Mouse (Mus musculus): Measurements from ENCODE around the gene Gxylt2.
A peak's percentile ranks its signal among the peaks of the same experiment; 100 is the strongest.

The Gxylt2 gene

DNA sequence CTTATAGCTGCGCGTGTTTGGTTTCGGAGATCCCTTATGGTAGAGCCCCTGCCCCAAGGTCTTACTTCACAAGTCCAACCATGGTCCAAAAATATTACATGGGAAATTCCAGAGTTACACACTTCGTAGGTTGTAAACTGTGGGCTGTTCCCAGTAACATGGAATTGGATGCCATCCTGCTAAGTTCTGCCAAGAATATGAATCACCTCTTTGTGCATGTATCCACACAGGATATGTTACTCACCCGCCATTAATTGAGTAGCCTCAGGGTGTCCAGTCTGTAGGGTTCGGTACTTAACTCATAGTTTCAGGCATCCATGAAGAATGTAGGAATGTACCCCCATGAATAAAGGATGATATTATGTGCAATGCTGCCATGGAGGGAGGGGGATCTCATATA lies 94.8 kb downstream of the Gxylt2 start:
- DNase-seq (ENCODE audit: low read depth, low spot score) = no peak

DNA sequence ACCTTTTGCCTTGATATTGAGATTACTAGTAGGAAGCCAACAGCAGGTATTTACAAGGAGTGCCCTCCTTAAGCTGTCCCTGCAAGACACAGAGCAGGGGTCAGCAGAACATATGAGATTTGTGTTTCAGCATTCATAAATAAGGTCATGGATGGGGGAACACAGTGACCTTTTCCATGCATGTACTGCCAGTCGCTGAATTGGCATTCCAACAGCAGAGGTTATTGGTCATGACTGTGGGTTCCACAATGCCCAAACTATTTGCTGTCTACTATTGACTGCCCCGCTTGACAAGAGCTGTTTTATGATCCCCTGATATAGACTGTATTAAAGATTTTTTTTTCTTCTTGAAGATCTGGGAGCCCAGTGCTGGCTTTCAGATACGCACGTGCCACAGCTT lies 95.2 kb downstream of the Gxylt2 start:
- no peak for DNase-seq (ENCODE audit: low read depth, low spot score)

DNA sequence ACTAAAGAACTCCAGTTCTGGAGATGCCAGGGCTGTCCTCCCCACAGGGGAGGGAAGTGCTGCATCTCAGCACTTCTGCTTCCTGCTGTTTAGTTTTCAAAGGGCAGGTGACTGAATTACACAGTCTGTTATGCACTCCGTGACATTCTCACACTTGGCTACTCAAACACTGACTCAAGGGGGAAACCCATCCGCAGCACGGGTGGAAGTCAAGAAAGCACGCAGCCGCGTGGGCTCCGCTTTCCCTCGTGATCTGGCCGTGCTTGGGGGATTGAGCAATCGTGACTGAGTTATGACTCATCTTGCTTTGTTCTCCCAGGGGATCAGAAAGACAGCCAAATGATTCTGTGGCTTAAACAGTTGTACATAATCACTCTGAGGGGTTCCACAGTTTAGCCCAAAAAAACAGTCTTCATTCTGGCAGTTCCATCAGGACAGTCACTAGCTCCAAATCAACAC lies 96.0 kb downstream of the Gxylt2 start:
- peak; percentile 84 for DNase-seq (ENCODE audit: low read depth, low spot score)

DNA sequence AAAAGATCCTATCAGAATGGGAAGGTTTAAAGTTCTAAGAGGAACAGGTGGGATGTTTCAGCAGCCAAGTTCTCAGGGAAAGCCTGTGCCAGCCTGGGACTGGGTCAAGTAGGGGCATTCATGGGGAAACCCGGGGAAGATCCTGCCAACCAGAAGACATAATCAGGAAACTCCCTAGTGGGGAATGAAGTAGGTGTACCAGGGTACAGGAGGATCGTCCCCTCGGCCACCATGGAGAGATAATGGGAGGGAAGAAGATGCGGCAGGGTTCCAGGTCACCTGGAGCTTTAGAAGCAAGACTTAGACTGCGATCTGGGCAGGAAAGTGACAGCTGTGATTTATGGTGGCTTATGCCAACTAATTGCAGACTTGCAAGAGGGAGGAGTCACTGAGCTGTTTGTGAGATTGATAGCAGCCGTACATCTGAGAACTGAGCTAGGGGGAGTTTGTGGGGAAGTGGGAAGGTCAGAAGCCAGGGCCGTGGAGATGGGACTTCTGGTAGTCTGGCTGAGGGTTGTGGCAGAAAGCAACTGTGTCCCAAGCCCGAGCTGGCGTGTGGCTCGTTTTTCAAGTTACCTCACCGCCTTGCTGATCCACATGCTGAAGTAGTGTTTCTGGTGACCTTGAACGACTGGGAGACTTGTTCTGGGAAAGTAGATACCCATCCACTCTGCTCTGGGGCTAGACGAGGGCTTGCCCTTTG lies 98.0 kb downstream of the Gxylt2 start:
- DNase-seq (ENCODE audit: low read depth, low spot score) = peak; percentile 57

DNA sequence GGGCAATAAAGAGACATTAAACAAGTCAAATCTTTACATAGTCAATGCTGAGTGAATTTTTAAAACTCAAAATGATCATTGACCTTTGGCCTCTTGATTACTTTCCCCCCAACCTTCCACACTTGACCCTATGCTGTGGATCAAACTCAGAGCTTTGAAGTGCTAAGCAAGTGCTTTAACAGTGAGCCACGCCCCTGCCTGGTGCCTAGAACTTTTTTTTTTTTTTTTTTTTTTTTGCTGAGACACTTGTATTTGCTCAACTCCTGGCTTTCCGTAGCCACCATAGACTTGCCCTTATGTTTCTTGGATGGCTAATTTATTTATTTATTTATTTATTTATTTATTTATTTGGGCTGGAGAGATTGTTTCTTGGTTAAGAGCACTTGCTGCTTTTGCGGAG lies 98.7 kb downstream of the Gxylt2 start:
- no peak for DNase-seq (ENCODE audit: low read depth, low spot score)

DNA sequence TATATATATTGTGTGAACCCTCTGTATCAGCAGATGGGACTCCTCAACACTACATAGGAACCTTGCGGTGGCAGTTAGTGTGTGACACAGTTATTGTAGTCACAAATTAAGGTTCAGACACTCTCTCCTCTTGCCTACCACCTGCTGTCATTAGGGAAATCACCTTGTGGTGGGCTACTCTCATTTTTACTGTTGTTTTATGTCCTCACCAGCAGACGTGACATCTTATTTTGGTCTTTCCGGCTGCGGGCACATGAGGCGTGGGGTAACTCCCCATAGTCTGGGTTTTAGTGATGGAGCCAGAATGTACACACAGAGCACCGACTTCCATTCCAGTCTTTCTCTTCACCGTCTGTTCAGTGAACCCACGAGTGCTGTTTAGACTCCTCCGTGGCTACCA lies 102.7 kb downstream of the Gxylt2 start:
- no peak for DNase-seq (ENCODE audit: low read depth, low spot score)

DNA sequence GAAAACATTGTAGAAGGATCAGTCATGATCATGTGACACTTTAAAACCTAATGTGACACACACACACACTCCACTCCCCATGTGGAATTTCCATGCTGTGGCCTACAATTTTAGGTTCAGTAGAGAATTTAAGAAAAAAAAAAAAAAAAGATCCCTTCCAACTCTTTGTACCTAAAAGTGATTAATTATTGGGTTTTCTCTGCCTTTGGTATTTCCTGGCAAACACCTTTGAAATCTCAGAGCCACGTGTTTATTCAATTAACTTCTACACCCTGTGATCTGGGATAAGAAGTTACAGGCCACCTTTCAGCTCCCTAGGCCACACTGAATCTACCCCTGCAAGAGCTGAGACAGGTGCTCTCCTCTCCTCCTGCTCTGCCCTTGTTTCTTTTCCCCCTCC lies 103.2 kb downstream of the Gxylt2 start:
- DNase-seq (ENCODE audit: low read depth, low spot score) = no peak

DNA sequence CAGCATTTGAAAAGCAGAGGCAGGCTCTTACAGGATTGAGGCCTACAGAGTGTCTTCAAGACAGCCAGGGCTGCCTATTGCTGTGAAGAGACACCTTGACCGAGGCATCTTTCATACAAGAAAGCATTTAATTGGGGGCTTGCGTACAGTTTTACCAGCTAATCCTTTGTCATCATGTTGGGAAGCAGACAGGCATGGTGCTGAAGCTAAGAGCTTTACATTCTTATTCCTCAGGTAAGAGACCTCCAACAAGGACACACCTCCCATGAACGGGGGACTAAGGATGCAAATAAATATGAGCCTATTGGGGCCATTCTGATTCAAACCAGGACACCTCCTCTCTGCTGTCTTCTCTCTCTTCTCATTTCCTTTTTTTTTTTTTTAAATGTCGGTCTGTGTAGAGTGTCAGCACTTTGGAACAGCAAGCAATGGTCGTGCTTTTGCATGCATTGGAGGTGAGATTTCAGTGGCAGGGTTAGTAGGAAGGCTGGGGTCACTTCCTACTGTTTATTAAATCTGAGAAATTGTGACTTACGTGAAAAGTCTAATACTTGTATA lies 103.8 kb downstream of the Gxylt2 start:
- no peak for DNase-seq (ENCODE audit: low read depth, low spot score)

DNA sequence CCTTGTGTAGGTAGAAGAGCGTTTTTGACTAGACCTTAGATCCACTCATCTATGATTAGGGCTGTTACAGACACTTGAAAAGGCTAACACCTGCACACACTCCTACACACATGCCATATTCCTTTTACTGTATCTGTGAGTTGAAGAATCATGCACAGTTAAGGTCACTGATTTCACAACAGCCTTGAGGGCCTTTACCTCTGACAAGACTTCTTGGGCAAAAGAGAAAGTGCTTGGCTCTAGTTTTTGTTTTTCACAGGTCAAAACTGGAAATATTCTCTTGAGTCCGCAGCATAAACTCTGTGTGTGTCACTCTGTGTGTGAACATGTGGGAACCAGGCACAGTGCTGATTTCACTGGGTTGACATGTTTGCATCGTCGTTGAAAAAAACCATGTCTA lies 105.6 kb downstream of the Gxylt2 start:
- DNase-seq (ENCODE audit: low read depth, low spot score) = no peak

DNA sequence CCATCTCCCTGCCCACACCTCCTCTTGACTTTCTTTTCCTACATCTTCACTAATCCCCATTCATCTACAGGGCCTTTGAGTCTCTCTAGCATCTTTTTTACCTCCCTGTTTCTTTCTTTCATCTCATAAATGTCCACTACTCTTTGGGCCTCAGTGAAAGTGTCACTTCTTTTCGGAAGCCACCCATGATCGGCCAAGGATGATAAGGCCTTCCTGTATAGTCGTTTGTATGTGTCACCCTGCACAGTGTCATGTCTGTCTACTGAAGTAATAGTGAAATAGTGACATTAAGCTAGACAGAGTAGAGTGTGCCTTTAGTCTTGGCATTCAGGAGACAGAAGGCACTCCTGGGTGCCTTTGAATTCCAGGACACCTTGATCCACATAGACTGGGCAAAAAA lies 107.2 kb downstream of the Gxylt2 start:
- no peak for DNase-seq (ENCODE audit: low read depth, low spot score)

DNA sequence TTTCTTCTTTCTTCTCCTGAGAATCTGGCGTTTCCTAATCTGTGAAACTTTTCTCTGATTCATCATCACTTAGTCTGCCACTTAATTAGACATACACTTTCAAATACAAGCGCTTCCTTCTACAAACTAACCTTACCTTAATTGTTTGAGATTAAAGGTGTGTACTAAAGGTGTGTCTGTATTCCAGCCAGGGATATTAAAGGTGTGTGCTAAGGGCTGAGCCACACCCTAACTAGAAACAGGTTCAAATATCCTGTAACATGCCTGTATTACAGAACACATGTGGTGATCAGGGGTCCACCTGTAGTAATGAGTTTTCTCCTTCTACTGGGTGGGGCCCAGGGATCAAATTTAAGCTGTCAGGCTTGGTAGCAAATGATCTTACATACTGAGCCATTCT lies 116.8 kb downstream of the Gxylt2 start:
- no peak for DNase-seq (ENCODE audit: low read depth, low spot score)

DNA sequence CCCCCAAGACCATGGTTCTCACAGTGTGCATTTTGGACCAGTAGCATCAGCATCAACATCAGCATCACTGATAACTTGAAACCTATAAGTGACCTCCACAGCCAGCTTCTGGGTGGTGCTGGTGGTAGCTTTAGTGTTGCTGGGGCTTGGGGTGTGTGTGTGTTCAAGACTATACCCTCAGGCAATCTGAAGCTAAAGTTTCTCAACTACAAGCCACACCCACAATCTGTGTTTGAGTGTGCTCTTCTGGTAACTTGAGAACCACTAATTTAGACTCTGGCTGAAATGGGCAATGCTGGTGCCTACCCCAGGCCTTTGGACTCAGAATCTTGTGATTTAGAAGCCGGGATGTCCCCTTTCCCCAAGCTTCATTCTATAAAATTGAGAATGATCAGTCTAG lies 118.8 kb downstream of the Gxylt2 start:
- no peak for DNase-seq (ENCODE audit: low read depth, low spot score)

DNA sequence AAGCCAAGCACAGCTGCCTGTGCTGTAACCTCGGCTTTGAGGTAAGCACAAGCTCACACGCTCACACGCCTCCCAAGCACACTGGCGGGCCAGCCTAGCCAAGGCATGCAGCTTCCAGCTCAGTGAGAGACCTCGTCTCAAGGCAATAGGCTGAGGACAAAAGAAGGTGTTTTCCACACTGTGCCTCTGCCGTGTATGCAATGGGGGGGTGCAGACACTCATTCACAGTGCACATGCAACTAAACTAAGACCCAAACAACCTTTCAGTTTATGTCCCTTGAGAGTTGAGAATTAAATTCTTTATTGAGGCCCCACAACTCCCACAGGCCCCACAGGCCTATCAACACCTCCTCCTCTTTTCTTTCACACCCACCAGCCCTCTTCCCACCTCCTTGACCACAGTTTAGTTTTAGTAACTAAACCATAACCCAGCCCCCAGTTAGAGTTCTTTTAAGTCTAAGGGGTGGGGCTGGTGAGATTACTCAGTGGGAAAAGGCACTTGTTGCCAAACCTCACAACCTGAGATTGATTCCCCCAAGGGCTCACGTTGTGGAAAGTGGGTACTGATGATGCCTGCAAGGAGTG lies 119.9 kb downstream of the Gxylt2 start:
- DNase-seq (ENCODE audit: low read depth, low spot score) = no peak

DNA sequence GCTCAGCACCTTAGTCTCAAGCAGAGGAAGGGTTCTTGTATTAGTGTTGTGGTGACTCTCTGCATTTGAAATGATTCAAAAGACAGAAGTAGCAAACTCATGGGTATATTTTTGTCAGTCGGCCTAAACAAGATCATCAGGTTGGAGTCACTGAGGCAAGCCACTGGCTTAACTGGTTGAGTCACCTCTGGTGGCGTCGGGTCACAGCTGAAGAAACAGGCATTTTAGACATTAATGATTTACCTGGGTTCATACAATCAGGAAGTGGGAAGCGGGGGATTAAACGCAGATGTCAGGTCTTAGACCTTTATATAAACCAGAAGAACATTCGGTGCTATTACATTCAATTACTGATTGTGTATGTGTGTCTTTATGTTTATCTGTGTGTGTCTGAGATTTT lies 121.5 kb downstream of the Gxylt2 start:
- DNase-seq (ENCODE audit: low read depth, low spot score) = no peak

DNA sequence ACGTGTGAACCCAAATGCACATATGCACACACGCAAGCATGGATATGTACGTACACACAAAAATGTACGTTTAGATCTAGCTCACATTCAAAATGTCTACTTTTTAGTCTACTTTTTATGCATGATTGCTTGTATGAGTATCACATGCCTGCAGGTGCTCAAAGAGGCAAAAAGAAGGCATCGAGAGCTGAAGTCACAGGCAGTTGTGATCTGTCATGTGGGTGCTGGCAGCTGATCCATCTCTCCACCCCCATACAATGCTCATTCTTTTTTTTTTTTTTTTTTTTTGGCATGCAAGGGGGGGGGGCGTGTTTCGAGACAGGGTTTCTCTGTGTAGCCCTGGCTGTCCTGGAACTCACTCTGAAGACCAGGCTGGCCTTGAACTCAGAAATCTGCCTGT lies 124.0 kb downstream of the Gxylt2 start:
- no peak for DNase-seq (ENCODE audit: low read depth, low spot score)

DNA sequence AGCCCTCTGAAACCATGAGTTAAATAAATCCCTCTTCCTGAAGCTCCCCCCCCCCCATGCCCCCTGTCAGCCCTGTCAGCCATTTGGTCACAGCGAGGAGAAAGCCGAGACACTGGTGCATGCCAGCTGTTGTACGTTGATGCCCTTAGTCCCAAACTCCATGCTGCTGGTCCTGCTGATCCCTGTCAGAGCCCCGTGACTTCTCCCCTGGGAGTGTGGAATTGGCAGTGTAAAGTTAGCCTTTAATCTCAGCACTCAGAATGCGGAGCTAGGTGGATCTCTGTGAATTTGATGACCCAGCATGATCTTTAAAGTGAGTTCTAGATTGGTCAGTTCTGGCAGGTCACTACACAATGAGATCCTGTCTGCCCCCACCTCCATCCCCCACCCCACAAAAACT lies 125.2 kb downstream of the Gxylt2 start:
- no peak for DNase-seq (ENCODE audit: low read depth, low spot score)

DNA sequence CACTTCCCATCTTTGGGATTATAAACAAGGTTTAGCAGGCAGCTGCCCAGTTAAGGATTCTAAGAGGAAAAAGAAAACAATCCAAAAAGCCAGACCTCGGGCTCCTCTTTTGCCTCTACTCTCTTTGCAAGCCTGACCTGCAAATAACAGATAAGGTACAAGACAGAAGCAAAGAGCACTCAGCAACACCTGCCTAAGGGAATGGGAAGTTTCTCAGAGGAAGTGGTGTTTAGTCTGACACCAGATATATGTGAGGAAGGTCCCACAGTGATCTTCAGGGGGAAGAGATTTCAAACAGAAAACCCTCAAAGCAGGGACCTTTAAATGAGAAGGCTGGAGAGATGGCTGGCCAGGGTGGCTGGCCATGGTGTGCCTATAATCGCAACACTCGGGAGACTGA lies 126.7 kb downstream of the Gxylt2 start:
- no peak for DNase-seq (ENCODE audit: low read depth, low spot score)

DNA sequence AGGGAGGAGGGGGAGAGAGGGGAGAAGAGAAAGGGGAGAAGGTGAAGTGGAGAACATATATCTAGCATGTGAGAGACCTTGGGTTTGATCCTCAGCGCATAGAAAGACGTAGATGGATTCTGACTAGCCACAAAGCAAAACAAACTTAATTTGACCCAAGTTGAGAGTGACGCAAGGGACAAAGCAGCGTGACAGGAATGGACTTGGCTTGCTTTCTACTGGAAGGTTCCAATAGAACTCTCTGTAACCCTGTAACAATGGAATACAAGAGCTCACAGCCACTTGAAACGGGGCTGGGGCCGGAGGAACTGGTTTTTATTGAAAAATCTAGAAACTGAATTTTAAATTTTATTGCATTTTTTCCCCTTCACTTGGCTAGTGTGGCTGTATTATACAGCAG lies 127.2 kb downstream of the Gxylt2 start:
- DNase-seq (ENCODE audit: low read depth, low spot score) = peak; percentile 32

DNA sequence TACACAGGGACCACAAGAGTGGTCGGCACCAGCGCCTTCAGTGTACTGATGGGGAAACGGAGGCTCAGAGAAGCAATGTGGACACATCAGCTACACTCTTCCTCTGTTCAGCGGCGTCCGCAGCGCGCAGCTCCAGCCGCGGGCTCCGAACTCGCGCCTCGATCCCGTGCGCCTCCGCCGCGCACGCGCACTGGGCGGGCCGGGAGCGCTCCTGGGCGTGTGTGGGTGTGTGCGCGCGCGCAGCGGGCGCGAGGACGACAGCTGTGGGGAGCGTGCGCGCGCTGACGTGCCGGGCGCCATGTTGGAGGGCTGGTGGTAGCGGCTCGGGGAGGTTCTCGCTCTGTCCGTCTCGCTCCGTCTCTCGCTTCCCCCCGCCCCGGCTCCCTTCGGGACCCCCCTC lies 128.8 kb downstream of the Gxylt2 start, which contains the start of gene Ppp4r2:
TSS of gene Ppp4r2 (plus strand) at position 268 of the 400 bp plus-strand sequence.
- DNase-seq (ENCODE audit: low read depth, low spot score) = peak; percentile 88

DNA sequence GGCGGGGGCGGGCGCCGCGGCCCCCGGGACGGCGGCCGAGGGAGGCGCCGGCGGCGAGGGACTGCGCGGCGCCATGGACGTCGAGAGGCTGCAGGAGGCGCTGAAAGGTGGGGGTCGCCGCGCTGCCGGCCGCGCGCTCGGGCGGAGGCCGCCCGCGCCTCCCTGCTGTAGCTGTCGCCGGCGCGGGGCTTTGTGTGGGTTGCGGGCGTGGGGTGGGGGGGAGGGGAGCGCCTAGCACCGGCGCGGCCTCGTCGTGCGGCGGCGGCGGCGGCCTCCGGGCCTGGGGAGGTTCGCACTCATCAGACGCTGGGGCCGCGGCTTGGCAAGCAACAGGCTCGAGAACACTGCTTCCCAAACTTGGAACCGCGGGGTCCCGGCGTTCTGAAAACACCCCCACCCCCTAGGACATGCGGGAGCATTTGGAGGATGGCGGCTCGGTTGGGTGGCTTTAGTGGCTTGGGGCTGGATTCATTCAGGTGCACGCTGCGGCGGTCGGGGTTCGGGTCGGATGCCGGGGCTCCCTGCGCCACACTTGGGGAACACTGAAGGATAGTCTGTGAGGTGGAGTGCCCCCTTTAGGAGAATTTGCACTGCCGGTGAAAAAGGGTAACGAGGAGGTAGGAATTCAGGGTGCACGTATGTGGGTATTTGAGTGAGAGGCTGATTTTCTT lies 129.4 kb downstream of the Gxylt2 start:
- DNase-seq (ENCODE audit: low read depth, low spot score) = no peak

DNA sequence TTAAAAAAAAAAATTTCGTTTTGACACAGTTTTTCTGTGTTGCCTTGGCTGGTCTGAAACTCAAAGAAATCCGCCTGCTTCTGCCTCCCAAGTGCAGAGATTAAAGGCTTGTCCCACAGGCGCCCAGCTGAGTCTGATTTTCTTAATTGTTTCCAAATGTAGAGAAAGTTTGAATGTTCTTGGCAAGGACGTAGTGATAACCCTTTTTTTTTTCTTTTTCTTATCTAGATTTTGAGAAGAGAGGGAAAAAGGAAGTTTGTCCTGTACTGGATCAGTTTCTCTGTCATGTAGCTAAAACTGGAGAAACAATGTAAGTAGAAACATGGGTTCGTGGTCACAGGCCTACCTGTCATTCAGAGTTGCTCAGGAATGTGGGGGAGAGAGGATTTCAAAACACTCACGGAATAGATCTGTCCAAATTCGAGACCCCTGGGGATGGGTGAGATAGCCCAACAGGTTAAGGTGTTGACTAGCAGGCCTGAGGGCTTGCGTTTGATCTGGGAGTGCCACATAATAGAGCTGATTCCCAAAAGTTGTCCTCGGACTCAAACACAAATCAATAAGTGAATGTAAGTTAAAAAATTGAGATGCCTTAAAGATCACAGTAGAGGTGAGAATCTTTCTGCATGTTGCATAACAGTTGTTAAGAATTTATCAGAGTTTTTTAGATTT lies 130.1 kb downstream of the Gxylt2 start:
- no peak for DNase-seq (ENCODE audit: low read depth, low spot score)

DNA sequence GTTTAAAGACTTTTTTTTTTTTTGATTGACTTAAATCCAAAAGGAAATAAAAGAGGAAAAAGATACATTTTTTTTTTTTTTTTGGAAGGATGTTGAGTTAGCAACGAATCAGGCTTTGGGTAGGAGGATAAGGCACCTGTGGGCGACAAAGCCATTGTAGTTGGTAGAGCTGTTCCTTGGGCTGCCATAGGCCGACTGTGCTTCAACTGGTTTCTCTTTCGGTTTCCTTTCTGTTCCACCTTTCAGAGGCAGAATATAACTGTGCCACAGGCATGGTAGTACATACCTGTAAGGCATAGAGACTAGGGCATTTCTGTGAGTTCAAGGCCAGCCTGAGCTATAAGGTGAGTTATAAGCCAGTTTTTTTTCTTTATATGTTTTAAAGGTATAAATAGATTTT lies 140.5 kb downstream of the Gxylt2 start:
- DNase-seq (ENCODE audit: low read depth, low spot score) = no peak
